Mouse (Mus musculus): Measurements from ENCODE around the gene 1700025C18Rik.

The 1700025C18Rik gene

GRCm38 (mm10) chr2:165078045-165078444 is 12.5 kb downstream of the 1700025C18Rik start:
- DNase-seq (ENCODE audit: low spot score in 2 of 2), result no peak

GRCm38 (mm10) chr2:165077055-165077454 is 13.5 kb downstream of the 1700025C18Rik start:
- no peak for DNase-seq (ENCODE audit: low spot score in 2 of 2)

DNA sequence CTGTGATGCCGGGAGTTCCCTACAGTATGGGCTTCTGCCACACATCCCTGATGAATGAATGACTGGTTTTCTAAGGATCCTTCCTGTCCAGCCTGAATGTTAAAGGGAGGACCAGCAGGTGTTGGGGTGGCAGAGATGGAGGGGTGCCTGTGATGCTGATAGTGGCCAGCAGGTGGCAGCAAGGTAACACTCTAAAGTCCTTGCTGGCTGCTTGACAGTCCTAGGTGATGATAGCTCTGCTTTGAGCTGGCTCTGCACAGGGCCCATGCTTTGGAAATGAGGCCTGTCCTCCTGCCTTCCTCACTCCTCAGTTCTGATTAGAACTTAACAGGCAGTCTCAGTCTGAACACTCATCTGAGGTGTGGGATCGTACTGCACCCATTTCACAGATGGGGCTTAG is 15.6 kb downstream of the 1700025C18Rik start:
- peak; percentile 58 to 73 for DNase-seq (ENCODE audit: low spot score in 2 of 2)

DNA sequence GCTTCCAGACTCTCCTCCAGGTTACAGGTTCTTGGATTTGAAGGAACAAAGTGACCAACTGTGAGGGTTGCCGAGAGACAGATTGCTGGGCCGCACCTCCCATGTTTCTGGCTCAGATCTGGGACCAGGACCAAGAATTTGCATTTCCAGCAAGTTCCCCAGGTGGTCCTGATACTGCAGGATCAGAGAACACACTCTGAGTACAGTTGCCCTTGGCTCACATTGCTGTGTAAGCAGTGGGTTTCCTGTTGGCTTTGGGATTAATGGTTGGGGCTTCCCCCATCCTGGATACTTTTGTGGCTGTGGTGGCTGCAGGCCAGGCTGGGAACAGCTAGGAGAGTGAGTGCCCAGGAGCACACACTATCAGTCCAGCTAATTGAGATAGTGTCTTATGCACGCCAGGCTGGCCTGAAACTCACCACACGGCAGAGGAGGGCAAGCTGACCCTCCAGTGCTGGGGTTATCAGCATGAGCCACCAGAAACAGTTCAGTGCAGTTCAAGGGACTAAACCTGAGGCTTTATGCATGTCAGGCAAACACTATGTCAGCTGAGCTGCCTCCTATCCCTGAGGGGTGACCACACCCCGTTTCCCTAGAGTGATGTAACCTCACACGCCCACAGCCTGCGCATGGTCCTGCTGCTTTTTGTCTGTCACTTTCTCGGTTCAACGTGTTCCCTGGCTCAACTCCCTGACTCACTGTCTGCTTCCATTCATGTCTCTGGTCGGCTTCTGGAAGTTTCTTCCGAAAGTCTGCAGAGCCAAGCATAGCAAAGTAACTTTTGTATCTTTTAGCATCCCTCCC is 16.3 kb downstream of the 1700025C18Rik start:
- peak in 1 of 2 experiments; percentile 6 for DNase-seq (ENCODE audit: low spot score in 2 of 2)

GRCm38 (mm10) chr2:165073381-165073781 is 17.2 kb downstream of the 1700025C18Rik start:
- DNase-seq (ENCODE audit: low spot score in 2 of 2), result no peak

GRCm38 (mm10) chr2:165070096-165070816 is 20.3 kb downstream of the 1700025C18Rik start:
- DNase-seq (ENCODE audit: low spot score in 2 of 2), result peak; percentile 12 to 50

- no peak for DNase-seq (ENCODE audit: low spot score in 2 of 2)
Measured at GRCm38 (mm10) chr2:165068806-165069205, 21.7 kb downstream of the 1700025C18Rik start.

DNA sequence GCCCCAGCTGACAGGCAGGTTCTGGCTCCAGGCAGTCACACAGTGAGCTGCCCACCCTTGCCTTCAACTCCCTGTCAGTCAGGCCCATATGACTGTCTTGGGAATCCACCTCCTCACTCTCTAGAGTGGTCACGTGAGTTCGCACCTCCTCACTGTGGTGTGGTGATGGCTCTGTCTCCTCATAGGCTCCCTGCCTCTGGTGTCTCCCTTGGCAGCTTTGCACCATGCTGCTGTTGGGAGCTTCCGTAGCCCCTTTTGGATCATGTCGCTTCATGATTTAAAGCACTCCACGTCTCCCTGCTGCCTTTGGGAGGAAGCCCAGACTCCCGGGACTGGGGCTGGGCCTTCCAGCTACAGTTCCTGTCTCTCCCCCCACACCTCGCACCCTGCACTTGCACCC is 26.1 kb downstream of the 1700025C18Rik start:
- no peak for DNase-seq (ENCODE audit: low spot score in 2 of 2)

DNA sequence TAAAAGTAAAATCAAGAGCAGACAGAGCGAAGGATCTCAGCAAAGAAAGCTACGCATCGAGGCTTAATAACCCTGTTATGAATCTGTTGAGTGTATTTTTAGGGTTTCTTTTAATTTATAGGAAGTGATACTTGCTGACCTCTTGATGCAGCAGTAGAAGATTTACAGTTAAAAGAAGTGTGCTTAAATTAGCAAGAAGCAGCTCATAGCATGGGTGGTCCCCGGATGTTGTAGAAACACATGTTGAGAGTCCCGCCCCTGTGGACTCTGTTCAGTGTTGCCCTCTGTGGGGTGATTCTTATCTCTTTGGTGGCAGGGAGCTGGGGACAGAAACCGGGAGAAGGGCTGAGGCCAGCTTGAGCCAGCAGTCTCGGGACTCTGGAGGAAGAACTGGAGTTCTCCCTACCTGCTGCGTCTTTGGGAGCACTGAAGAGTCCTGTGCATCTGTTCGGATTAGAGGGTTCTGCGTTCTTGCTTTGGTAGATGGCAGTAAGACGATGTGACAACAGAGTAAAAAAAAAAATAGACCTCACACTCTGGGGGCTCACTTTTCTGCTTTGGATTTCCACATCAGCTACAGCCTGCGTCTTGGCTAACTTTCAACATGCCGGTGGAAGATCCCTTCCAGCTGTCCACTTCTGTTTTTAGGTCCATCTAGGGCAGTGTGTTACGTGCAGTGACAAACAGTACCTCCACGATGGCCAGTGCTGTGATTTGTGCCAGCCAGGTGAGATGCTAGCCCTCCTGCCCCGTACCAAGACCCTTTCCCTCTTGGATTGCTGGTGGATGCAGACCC is 28.7 kb downstream of the 1700025C18Rik start:
- DNase-seq (ENCODE audit: low spot score in 2 of 2), result peak in 1 of 2 experiments; percentile 7

DNA sequence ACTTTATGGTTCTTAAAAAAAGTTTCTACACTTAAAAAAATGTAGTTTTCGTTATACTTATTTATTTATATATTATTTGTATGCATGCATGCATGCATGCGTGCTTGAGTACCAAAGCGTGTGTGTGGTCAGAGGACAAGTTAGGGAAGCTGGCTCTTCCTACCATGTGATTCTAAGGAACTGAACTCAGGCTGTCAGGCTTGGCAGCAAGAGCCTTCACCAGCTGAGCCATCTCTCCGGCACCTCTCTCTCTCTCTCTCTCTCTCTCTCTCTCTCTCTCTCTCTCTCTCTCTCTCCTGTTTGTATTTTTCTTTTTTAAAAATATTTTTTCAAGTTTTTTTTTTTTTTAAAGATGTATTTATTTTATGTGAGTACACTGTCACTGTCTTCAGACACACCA is 30.6 kb downstream of the 1700025C18Rik start:
- no peak for DNase-seq (ENCODE audit: low spot score in 2 of 2)

GRCm38 (mm10) chr2:165056377-165057085 is 34.0 kb downstream of the 1700025C18Rik start:
- no peak for DNase-seq (ENCODE audit: low spot score in 2 of 2)

DNA sequence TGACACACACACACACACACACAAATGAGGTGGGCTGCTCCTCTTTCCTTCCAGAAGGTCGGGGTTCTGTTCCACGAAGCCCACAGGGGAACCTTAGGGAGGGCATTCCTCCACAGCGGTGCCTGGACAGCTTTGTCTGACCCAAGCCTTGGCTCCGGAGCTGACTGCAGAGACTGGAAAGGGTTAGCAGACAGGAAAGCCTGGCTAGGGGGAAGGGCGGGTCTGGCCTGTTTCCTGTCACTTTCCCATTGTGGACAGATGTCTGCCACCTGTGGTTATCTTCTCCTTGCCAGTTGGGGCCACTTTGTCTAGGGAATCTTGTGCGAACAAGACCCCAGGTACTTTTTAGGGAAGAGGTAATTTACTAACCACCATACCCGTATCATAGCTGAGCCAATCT is 34.6 kb downstream of the 1700025C18Rik start:
- DNase-seq (ENCODE audit: low spot score in 2 of 2), result peak in 1 of 2 experiments; percentile 4

DNA sequence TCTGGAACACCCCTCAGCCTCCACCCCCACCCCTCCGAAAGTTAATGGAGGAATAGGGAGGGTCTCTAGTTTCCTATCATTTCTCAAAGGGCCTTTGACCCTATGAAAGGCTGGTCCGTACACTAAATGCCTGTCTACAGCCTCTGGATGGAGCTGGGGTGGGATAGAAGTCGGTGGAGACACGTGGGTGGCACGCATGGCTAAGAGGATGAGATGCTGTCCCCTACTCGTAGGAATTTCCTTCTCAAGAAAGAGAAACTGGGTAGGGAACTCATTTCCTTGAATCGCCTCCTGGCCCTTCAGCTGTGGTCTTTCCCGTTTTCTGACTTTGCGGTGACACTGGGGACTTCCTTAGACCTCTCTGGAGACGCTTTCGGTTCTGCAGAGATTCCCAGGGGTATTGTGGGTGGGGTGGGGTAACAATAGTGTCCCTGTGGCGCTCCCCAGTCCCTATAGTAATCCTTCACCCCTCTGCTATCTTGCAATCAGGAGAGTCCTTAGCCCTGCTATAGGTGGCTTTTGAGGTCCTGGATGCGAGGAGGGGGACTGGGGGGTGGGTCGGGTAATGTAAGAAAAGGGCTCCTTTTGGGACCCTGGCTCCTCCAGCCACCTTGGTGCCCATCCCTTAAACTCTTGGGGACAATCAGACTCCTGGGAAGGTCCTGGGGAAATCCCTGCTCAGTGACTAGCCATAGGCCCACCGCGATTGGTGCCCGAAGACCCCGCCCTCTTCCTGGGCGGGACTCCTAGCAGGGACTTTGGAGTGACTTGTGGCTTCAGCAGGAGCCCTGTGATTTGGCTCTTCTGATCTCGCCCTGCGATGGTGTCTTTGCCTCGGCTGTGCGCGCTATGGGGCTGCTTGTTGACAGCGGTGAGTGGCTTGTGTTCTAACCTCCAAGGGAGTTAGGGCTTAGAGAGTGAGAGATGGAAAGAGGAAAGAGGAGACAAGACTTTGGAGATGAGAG is 35.4 kb downstream of the 1700025C18Rik start, which contains the start of gene Cd40:
Cd40 (plus strand) TSS at position 740 of the 965 bp plus-strand sequence.
- peak; percentile 38 to 61 for DNase-seq (ENCODE audit: low spot score in 2 of 2)

GRCm38 (mm10) chr2:165051566-165051965 is 39.0 kb downstream of the 1700025C18Rik start:
- no peak for DNase-seq (ENCODE audit: low spot score in 2 of 2)

DNA sequence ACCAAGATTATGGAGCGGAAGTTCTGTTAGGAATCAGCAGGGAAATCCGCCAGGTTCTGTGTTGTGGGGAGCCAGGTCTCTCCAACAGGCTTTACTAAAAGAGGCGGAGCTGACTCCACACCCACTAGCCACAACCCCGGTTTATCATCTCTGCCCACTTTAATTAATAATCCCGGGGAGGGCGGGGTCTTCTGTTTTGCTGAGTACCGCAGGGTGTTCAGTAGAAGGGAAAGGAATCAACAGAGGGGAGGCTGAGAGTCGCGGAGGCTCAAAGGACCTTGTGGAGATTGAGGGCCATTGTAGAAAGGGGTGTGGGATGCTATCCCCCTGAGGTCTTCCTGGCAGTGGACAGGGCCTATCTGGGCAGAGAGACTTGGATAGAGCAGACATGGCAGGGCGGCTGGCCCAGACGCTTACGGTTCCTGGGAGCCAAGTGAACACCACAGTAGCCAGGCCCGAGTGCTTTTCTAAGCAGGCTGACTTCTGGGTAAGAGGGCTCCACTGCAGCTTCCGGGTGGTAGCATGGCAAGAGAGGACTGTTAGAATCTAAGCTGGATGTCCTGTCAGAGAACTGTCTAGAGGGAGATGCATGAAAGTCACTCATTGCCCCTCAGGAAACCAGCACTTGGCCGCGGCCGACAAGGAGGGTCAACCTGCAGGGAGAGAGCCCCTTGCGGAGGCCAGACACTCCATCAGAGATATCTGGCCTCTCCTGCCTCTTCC is 39.6 kb downstream of the 1700025C18Rik start:
- no peak for DNase-seq (ENCODE audit: low spot score in 2 of 2)

- DNase-seq (ENCODE audit: low spot score in 2 of 2), result no peak
Measured at GRCm38 (mm10) chr2:165049044-165049443, 41.5 kb downstream of the 1700025C18Rik start.

DNA sequence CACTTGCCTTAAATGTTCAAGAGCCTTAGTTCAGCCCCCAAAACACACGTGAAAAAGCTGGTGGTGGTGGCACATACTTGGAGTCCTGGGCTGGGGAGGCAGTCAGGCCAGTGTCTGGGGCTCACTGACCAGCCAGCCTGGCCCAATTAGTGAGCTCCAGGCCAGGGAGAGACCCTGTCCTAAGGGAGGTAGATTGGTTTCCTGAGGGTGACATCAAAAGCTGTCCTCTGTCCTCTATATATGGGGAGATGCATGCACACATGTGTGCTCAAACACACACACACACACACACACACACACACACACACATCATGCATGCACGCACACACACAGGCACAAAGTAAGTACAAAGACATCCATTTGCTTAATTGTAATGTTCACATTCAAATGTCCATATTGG is 46.8 kb downstream of the 1700025C18Rik start:
- no peak for DNase-seq (ENCODE audit: low spot score in 2 of 2)

DNA sequence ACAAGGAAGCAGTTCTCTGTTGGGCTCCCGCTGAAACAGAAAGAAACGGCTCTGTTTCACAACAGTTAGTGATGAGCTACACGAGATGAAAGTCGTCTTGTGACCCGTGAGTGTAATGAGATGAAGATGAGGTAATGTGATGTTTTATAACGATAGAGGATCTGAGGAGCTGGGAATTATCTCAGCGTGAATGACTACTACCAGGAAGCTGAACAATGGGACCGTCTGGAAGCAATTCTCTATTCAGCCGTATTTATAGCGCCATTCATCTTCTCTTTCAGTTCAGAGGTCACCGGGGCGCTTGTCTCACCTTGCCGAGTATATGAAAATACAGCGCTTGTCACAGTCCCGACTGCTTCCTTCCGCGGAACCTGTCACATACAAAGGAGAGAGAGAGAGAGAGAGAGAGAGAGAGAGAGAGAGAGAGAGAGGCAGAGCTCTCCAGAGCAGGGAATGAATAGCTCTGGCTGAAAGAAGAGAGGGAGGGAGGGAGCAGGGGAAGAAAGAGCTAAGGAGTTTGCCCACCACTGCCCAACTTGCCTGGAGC is 47.4 kb downstream of the 1700025C18Rik start:
- no peak for DNase-seq (ENCODE audit: low spot score in 2 of 2)

GRCm38 (mm10) chr2:165042126-165042525 is 48.4 kb downstream of the 1700025C18Rik start:
- DNase-seq (ENCODE audit: low spot score in 2 of 2), result no peak

Measured in urinary bladder, postnatal 36 days (tissue).